Mouse (Mus musculus) right cerebral cortex, postnatal 4 days (tissue): ENCODE measurements around the gene Zglp1.
"Not testable (repeated sequence)": the region's sequence is repeated elsewhere in the genome, so short reads cannot be mapped to it uniquely, and the experiment has no call there.

Experiments
- DNase-seq: peaks from one replicate; pipeline ENCODE4 v3.0.0-alpha.2; 2022

Zglp1 gene

DNA sequence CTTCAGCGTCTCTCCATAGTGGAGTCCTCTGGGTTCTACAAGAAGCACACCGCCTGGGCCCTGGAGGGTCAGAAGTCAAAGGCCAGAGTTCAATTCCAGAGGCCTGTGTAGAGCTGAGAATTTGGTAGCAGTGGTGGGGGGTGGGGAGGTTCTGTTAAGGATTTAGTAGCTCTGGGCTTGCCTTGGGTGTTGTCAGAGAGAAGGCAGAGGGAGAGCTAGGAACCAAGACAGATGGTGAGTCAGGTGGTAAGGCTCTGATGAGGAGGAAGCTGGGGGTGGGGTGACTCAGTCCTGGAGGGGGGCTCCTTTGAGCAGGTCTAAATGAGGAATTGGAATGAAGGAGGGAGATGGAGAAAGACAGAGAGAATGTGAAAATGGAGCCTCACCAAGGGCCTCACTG is 4.0 kb downstream of the Zglp1 start:
- no peak for DNase-seq

DNA sequence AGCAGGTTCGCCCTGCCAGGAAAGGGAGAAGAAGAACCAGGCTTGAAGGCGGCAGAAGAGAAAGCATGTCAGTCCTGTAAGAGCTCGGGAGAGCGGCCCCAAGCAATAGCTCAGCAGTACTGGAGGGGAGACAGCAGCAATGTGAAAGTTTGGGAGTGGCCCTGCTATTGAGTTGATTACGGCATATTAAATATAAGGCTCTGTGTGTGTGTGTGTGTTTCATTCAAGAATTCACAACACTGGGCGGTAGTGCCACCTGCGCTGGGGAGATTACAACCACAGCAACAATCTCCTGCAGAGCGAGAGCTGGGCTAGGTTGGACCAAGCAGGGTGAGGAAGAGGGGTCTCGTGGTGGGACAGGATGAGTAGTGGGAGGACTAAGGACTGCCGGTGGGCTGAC is 15.3 kb downstream of the Zglp1 start:
- no peak for DNase-seq

DNA sequence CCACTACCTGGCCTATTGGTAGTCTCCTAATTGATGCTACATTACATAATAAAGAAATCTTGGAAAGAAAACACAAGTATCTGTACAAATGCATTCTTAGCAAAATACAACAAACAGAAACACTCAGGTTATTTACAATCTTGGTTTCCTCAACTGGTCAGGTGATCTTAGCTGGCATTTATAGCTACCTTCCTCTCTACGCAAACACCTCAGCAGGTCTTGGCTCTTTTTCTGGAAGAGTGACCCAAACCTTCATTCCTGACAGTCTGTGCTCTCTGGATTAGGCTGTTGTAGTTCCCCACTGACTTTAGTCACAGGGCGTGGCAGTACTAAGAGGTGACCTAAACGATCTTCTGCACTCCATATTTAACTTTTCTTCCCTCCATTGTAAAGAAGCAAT is 21.7 kb downstream of the Zglp1 start:
- DNase-seq: no peak

DNA sequence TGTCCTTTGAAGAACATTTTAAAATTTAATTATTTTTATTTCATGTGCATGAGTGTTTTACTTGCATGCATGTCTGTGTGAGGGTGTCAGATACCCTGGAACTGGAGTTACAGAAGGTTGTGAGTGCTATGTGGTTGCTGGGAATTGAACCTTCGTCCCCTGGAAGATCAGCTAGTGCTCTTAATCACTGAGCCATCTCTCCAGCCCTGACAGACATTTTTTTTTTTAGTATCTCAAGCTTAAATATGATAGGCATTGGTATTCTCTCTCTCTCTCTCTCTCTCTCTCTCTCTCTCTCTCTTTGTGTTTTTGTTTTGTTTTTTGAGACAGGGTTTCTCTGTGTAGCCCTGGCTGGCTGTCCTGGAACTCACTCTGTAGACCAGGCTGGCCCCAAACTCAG is 22.1 kb downstream of the Zglp1 start:
- DNase-seq: not testable (repeated sequence)

DNA sequence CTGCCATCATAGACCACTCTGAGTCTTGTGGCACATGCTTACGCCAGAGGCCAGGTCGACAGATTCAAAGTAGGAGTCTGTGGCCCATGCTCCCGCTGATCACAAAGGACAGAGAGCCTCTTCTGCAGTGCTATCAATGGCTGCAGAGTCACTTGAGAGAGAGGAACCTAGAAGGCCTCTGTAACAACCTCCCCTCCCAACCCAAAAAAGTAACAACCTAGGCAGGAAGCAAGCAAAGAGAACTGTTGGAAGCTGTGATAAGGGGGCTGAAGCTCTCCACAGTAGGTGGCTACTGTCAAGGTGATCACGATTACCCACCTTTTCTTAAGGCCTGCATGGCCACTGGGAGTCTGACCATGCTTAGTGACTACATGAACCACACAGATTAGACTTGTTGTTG is 23.3 kb downstream of the Zglp1 start:
- no peak for DNase-seq

DNA sequence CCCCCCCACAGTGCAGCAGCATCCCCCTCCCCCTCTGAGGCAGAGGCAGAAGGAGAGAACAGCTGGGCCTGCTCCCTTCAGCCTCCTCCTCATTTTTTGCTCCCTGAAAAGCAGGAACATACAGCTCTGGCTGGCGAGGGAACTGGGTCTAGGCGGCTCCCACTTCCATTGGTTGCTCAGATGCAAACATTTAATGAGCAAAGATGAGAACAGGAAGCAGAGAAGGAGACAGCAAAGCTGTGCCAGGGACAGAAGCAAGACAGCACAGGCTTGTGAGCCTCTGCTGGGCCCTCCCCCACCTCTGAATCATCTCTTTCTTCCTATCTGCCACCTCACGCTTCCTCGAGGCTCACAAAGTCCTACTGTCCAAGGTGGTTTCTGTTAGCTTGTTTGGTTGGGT is 25.6 kb downstream of the Zglp1 start:
- no peak for DNase-seq

DNA sequence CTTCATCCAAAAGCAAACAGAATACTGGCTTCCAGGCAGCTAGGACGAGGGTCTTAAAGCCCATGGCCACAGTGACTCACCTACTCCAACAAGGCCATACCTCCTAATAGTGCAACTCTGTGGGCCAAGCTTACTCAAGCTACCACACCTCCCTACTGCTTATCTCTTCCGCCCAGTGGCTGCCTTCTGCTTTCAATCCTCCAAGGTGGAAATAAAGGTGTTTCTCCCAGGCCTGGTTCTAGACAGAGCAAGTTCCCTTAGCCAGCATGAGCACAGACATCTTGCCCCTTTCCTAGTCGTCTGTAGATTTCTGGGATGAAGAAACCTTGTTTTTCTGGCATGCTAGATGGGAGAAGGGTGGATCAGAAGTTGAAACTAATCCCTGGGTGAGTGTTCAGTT is 27.1 kb downstream of the Zglp1 start:
- DNase-seq: no peak

DNA sequence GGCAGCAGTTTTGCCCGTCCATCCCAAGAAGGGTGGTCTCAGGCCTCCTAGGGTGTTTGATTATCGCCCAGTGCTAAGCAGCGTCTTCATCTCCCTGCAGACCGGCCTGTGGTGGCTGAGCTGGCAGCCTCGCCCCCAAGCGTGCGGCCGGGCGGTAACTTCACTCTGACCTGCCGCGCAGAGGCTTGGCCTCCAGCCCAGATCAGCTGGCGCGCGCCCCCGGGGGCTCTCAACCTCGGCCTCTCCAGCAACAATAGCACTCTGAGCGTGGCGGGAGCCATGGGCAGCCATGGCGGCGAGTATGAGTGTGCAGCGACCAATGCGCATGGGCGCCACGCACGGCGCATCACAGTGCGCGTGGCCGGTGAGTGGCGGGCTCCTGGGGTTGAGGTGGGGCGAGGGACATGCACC is 29.4 kb downstream of the Zglp1 start:
- peak; percentile 66 for DNase-seq

DNA sequence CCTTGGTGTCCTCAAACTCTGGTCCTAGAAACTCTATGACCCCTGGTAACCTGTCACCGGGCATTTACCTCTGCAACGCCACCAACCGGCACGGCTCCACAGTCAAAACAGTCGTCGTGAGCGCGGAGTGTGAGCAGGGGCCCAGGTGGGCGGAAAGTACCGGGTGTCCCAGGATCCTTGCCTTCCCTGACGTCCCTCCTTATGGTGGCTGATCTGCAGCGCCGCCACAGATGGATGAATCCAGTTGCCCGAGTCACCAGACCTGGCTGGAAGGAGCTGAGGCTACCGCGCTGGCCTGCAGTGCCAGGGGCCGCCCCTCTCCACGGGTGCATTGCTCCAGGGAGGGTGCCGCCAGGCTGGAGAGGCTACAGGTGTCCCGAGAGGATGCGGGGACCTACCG is 30.2 kb downstream of the Zglp1 start:
- no peak for DNase-seq

DNA sequence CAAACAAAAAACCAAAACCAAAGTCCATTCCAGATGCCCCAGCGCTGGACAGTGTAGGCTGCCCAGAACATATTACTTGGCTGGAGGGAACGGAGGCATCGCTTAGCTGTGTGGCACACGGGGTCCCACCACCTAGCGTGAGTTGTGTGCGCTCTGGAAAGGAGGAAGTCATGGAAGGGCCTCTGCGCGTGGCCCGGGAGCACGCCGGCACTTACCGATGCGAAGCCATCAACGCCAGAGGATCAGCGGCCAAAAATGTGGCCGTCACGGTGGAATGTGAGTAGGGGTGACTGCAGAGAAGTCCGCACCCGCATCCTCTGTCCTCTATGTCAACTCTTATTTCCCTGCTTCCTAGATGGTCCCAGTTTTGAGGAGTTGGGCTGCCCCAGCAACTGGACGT is 30.7 kb downstream of the Zglp1 start:
- no peak for DNase-seq

DNA sequence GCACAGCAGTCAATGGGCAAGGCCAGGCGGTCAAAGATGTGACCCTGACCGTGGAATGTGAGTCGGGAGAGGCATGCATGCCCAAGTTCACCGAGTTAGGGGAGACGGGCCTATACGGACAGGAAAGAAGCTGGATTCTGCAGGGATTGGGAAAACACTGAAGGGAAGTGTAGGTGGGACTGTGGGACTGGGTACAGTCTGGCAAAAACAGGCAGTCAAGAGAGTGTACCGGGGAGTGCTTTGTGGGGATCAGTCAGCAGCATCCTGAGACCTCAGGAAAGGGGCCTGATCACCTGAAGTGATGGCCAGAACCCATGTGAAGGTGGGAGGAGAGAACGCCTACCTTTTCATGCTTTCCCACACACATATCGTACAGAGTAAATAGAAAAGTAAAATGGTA is 31.3 kb downstream of the Zglp1 start:
- DNase-seq: no peak

DNA sequence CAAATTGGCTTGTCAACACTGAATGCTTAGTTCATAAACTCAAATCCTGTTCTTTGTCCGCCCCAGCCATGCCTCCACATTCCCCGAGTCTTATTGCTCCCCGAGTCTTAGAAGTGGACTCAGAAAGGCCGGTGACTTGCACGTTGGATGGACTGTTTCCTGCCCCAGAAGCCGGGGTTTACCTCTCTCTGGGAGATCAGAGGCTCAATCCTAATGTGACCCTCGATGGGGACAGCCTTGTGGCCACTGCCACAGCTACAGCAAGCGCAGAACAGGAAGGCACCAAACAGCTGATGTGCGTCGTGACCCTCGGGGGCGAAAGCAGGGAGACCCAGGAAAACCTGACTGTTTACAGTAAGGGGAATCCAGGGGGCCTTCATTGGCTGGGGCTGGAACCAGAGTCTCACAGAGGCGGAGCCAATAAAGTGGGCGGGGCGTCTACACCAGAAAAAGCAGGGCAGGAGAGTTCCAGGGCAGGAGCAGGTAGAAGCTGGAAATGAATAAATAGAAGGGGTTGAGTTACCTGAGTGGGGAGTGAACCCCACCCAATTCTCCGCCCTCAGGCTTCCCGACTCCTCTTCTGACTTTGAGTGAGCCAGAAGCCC is 32.3 kb downstream of the Zglp1 start:
- DNase-seq: no peak

DNA sequence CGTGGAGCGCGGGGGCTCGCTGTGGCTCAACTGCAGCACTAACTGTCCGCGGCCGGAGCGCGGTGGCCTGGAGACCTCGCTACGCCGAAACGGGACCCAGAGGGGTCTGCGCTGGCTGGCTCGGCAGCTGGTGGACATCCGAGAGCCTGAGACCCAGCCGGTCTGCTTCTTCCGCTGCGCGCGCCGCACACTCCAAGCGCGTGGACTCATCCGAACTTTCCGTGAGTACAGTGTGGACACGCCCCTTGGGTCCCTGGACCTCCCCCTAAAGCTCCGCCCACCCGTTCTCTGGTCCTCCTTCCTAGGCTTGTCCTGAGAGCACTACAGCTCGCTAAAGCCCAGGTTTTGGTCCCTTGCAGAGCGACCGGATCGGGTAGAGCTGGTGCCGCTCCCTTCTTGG is 33.8 kb downstream of the Zglp1 start:
- no peak for DNase-seq

DNA sequence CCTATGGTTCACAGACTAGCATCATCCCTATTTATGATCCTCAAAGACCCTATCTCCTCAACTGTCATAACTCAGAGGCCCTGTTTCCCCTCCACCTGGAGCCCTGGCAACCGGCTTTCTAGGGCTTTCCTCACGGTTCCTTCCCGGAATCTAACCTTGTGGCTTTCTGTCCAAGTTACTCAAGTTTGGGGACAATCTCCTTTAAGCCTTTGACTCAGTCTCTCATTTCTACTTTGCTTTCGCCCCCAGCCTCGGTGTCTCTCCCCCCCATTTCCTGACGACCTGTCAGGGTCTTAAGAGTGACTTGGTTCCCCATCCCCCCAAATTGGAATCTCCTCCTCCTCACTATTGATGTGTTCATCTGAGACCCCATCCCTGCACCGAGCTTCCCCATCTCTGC is 34.4 kb downstream of the Zglp1 start:
- no peak for DNase-seq

DNA sequence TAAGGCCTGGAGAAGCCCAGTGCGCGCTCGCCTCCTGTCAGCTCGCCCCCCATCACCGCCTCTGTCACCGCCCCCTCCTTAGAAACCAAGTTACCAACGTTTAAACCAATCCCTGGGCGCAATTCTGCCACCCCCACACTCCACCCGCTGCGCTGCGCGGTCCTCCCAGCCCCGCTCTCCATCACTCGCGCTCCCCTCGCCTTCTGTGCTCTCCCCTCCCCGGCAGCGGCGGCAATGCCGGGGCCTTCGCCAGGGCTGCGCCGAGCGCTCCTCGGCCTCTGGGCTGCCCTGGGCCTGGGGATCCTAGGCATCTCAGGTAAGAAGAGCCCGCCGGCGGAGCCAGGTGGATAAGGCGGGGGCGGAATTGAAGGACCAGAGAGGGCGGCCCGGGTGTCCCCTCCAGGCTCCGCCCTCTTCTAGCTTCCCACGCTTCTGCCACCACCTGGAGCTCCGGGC is 35.0 kb downstream of the Zglp1 start, which contains the start of gene Icam5:
Icam5 (plus strand) TSS at position 178 of the 456 bp plus-strand sequence.
- DNase-seq: peak; percentile 75

DNA sequence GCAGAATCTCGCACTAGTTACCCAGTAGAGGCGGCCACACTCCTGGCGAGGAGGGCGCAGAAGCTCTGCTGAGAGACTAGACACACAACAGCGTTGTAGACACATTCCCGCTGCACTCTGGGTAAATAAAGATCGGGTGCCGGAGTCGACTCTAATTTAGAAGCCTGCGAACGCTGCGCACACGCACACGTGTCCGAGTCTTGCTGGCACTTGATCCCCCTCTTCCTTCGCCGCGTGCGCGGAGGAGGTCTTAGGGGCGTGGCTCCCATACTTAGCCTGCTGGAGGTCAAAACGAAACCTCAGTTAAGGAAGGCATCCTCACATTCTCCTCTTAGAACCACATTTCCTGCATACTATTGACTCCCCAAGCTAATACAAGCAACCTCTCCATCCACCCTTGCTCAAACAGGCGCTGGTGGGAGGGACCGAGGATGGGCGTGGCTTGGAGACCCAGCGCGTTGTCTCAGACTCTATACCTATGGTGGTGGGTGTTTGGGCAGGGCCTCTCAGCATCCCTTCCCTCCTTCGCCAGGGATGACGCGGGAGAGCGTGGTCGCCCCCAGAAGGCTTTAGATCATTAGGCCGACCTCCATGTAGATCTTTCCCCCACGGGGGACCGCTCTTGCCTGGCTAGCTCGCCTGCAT is 35.5 kb downstream of the Zglp1 start:
- peak; percentile 69 for DNase-seq

DNA sequence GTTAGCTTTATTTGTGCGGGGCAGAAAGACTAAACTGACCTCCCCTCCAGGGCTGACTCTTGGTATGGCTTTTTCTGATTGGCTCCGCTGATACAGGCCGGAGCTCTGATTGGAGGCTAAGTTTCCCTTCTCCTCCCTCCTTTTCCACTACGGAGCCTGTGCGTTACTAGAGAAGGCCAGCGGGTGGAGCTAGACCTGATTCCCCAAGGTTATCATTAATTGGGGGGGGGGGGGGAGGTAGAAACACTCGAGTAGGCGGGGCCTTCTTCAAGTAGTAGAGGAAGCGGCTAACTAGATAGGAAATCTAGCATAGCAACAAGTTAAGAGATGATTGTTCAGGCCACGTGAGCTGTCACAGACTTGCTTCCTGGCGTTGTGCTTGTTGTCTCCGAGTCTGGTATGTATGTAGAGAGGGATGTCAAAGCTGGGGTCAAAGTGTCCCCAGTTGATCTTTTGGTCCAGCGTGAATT is 36.1 kb downstream of the Zglp1 start:
- DNase-seq: peak; percentile 82

DNA sequence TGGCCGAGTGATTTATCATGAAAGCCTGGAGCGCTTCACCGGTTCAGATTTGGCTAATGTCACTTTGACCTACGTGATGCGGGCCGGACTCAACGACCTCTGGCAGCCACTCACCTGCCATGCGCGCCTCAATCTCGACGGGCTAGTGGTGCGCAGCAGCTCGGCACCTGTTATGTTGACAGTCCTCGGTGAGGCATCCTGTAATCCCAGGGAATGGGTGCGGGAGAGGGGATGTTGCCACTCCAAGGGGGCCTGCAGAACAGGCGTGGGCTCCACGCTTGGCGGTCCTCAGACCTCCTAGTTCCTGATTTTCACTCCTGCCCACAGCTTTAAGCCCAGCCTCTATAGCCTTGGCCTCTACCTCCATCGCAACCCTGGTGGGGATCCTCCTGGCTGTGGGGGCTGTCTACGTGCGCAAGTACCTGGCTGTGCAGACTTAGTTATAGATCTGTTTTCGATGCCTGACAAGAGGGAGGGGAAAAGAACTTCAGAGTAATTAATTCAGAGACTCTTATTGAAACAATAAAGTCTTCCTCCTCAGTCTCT is 36.8 kb downstream of the Zglp1 start:
- DNase-seq: no peak

DNA sequence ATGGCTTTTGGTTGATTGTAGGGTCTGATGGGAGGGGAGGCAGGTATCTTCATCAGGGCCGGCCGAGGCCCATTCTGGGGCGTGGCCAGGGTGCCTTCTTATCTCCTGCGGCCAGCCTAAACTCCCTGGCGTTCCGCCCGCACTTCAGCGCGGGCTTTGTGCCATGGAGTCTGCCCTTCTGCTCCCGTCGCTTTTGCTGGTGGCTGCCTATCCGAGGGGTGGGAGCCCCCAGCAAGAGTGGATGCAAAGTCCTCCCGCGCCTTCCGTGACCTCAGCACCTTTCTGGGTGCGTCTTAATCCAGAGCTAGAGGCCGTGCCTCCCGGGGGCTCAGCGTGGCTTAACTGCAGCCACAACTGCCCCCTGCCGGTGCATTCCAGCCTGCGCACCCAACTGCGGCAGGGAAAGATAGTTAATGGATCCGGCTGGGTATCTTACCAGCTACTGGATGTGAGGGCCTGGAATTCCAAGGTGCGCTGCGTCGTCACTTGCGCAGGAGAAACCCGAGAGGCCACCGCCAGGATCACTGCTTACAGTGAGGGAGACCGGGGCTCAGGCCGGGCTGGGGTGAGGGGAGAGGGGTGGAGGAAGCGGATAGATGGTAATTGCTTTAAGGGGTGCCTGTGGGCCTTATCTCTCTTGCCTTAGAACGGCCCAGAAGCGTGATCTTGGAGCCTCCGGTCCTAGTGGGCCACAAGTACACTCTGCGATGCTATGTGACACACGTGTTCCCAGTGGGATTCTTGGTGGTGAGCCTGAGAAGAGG is 37.4 kb downstream of the Zglp1 start, which contains the start of gene Icam4:
Icam4 (plus strand) TSS at position 83 of the 764 bp plus-strand sequence.
- DNase-seq: peak; percentile 75

DNA sequence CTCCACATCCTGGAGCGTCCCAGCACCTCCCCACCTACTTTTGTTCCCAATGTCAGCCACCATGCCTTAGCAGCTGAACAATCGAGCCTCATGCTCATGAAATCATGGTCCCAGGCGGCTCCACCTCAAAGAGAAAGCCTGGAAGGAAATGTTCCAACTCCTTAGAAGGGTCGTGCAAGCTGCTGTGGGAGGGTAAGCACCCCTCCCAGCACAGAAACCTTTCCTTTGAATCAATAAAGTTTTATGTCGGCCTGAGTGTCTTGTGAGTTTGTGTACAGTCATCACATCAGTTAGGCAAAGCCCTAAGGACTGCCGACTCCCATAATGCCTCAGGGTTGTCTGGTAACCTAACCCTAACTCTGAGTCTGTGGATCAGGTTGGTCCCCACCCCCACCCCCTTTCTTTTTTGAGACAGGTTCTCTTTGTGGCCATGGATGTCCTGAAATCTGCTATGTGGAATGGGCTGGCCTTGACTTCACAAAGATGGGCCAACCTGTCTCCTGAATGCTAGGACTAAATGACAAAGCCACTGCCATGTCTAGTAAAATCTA is 38.3 kb downstream of the Zglp1 start:
- no peak for DNase-seq

DNA sequence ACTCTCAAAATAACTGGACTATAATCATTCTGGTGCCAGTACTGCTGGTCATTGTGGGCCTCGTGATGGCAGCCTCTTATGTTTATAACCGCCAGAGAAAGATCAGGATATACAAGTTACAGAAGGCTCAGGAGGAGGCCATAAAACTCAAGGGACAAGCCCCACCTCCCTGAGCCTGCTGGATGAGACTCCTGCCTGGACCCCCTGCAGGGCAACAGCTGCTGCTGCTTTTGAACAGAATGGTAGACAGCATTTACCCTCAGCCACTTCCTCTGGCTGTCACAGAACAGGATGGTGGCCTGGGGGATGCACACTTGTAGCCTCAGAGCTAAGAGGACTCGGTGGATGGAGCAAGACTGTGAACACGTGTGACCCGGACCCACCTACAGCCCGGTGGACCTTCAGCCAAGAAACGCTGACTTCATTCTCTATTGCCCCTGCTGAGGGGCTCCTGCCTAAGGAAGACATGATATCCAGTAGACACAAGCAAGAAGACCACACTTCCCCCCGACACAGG is 39.1 kb downstream of the Zglp1 start:
- DNase-seq: no peak

DNA sequence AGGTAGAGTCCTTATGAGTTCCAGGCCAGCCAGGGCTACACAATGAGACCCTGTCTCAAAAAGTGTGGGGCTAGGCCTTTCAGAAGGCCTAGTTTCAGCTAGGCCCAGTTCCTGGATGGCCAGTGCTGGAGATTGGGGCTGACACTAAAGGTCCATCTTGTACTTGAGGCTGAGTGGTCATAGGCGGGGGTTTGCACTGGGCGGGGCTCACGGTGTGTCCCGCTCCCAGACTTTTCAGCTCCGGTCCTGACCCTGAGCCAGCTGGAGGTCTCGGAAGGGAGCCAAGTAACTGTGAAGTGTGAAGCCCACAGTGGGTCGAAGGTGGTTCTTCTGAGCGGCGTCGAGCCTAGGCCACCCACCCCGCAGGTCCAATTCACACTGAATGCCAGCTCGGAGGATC is 40.0 kb downstream of the Zglp1 start:
- DNase-seq: no peak

DNA sequence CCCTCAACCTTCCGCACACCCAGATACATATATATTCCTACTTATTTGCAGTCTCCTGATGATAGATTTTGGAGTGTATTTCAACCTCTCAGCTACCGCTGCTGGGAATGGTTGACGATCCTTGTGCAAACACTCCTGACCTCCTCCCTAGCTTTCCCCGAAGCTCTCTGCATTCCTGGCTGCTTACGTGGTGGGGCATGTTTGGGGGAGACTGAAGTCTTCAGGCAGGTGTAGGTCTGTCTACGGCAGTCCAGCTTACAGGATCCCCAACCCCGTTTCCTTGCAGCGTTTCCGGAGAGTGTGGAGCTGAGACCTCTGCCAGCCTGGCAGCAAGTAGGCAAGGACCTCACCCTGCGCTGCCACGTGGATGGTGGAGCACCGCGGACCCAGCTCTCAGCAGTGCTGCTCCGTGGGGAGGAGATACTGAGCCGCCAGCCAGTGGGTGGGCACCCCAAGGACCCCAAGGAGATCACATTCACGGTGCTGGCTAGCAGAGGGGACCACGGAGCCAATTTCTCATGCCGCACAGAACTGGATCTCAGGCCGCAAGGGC is 41.6 kb downstream of the Zglp1 start:
- no peak for DNase-seq
